Mouse (Mus musculus): ENCODE results near the gene Elf1. TPM values are rescaled to one million over a fixed set of nuclear protein-coding genes. Genes with fewer than 3 reads are reported as not detected.

The Elf1 gene
- polyA plus RNA-seq, 1 experiment, result 27.8 TPM

DNA sequence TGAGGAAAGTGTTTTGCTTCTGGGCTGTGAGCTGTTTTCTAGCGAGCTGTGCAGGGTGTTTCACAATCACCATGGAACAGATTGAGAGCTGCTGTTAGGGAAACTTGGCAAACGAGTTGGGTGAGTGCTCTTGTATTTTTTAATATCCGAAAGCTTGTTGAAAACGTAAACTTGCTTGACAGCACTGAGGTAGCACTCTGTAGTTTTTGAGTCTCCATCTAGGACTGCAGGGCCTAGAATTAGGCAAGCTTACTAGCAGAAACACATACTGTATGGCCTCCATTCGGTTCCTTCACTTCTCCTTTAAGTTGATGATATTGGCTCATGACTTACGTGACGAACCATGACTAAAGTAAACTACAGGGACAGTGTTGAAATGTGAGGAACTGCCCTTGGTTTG, 68.3 kb downstream of the Elf1 start:
- peak overlapping the region; percentile 83 for H3K27ac ChIP-seq (ENCODE audit: insufficient read depth, low read length)
- H3K4me1 ChIP-seq (ENCODE audit: control insufficient read depth, insufficient read depth, low read length), result peaks cover 4% of the 10 kb centered on the region; the same call in 1 of the 2 replicates
- no peak for TF ChIP-seq CTCF (IDR thresholded peaks at IDR 0.05; ENCODE audit: borderline replicate concordance, insufficient read depth, low read length)
- no peak for TF ChIP-seq POLR2A (IDR thresholded peaks at IDR 0.05; ENCODE audit: low read depth, low read length)
- H3K4me3 ChIP-seq (ENCODE audit: insufficient read depth, low read length), result no peak overlapping the region

DNA sequence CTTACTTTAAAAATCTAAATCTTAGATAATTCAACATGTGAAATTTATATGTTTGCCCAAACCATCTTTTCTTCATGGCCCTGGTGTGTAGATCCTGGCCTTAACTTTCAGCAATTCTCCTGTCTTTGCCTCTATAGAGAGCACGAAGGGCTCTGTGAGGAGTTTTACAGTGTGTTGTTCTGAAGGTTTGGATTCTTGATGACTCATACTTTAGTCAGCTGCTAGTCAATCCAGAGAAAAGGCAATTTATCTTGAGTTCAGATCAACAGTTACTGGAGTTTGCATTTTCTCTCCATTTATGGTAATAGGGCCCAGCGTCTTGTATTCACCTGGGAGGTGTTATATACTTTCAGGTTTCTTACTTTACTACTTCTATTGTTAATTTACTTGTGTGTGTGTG, 70.9 kb downstream of the Elf1 start:
- 0 out of 2 replicates have a peak, but pooled peaks have one; percentile 27 for TF ChIP-seq POLR2A (IDR thresholded peaks at IDR 0.05; ENCODE audit: low read depth, low read length)
- TF ChIP-seq CTCF (IDR thresholded peaks at IDR 0.05; ENCODE audit: borderline replicate concordance, insufficient read depth, low read length), result no peak
- Histone ChIP-seq H3K4me1 (ENCODE audit: control insufficient read depth, insufficient read depth, low read length) (peaks cover 7% of the 10 kb centered on the region), H3K27ac (ENCODE audit: insufficient read depth, low read length) (peak overlapping the region; percentile 99)

DNA sequence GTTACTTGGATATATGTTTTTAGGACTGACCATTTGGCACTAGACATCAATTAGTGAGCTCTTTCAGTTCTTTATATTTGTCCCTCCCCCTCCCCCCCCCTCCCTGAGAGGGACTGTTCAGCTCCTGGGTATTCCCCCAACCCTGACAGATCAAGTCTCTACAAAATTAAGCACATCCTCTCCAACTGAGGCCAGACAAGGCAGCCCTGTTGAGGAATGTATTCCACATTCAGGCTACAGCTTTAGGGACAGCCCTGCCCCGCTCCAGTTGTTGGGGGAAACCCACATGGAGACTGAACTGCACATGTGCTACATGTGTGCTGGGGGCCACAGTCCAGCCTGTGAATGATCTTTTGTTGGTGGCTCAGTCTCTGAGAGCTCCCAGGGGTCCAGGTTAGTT, 71.9 kb downstream of the Elf1 start:
- TF ChIP-seq CTCF (IDR thresholded peaks at IDR 0.05; ENCODE audit: borderline replicate concordance, insufficient read depth, low read length), result no peak
- TF ChIP-seq POLR2A (IDR thresholded peaks at IDR 0.05; ENCODE audit: low read depth, low read length), result no peak
- peak overlapping the region; percentile 7 for H3K27ac ChIP-seq (ENCODE audit: insufficient read depth, low read length)
- no peak overlapping the region for H3K4me3 ChIP-seq (ENCODE audit: insufficient read depth, low read length)
- peaks cover 7% of the 10 kb centered on the region for H3K4me1 ChIP-seq (ENCODE audit: control insufficient read depth, insufficient read depth, low read length)

More for the DNA sequence above, 70.9 kb downstream of the Elf1 start:
- H3K4me3 ChIP-seq (ENCODE audit: insufficient read depth, low read length), result no peak overlapping the region

DNA sequence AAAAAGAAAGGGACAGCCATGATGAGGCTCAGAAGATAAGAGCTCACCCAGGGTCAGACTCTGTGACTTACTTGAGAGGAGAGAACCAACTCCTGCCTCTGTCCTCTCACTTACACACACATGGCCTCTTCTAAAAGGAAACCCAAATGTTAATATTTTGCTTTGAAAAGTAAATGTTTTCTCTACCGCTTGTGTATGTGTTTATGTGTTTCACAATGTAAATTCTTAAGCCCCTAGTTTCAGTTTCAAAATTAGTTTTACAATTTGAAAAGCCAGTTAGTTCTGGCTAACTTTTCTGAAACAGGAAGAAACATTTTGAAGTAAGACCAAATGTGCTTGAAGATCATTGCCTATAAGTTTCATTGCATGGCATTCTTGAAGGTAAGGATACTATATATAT, 76.8 kb downstream of the Elf1 start:
- no peak overlapping the region for H3K27ac ChIP-seq (ENCODE audit: insufficient read depth, low read length)
- no peak overlapping the region for H3K4me3 ChIP-seq (ENCODE audit: insufficient read depth, low read length)
- H3K4me1 ChIP-seq (ENCODE audit: control insufficient read depth, insufficient read depth, low read length), result peaks cover 3% of the 10 kb centered on the region
- no peak for TF ChIP-seq CTCF (IDR thresholded peaks at IDR 0.05; ENCODE audit: borderline replicate concordance, insufficient read depth, low read length)
- TF ChIP-seq POLR2A (IDR thresholded peaks at IDR 0.05; ENCODE audit: low read depth, low read length), result no peak

DNA sequence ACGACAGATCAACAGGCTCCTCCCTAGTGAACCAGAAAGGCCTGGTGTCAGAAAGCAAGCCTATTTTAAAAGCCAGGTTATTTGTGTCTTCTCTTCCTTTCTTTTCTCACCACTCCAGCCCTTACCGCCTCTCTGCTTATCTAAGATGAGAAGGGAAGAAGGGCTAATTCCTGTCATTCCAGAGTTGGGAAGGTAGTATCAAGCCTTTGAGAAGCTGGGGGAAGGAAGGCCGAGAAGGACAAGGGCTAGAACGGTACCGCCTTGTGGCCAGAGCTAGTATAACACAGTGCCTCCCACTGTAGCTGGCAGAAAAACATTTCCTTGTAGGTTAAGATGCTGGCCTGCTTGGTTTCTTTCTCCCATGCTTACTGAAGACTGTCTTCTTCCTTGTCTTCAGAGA, 81.8 kb downstream of the Elf1 start:
- H3K4me3 ChIP-seq (ENCODE audit: insufficient read depth, low read length), result no peak overlapping the region
- H3K4me1 ChIP-seq (ENCODE audit: control insufficient read depth, insufficient read depth, low read length), result no peaks in the 10 kb centered on the region
- no peak overlapping the region for H3K27ac ChIP-seq (ENCODE audit: insufficient read depth, low read length)
- no peak for TF ChIP-seq POLR2A (IDR thresholded peaks at IDR 0.05; ENCODE audit: low read depth, low read length)
- peak; percentile 81; the same call in 1 of the 2 replicates for TF ChIP-seq CTCF (IDR thresholded peaks at IDR 0.05; ENCODE audit: borderline replicate concordance, insufficient read depth, low read length)

DNA sequence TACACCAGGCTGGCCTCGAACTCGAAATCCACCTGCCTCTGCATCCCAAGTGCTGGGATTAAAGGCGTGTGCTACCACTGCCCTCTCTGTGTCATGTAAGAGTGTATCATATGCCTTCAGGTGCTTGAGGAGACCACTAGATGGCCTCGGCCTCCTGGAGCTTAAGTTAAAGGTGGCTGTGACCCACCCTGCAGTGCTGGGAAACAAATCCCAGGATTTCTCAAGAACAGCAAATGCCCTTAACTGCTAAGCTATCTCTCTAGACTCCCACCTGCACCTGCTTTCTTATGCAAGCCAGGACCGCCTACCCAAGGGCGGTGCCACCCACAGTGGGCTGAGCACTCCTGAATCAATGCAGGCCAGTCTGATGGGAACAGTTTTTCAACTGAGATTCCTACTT, 83.8 kb downstream of the Elf1 start:
- TF ChIP-seq POLR2A (IDR thresholded peaks at IDR 0.05; ENCODE audit: low read depth, low read length), result no peak
- no peak for TF ChIP-seq CTCF (IDR thresholded peaks at IDR 0.05; ENCODE audit: borderline replicate concordance, insufficient read depth, low read length)
- Histone ChIP-seq H3K4me1 (ENCODE audit: control insufficient read depth, insufficient read depth, low read length) (no peaks in the 10 kb centered on the region), H3K27ac (ENCODE audit: insufficient read depth, low read length) (no peak overlapping the region), H3K4me3 (ENCODE audit: insufficient read depth, low read length) (no peak overlapping the region)

DNA sequence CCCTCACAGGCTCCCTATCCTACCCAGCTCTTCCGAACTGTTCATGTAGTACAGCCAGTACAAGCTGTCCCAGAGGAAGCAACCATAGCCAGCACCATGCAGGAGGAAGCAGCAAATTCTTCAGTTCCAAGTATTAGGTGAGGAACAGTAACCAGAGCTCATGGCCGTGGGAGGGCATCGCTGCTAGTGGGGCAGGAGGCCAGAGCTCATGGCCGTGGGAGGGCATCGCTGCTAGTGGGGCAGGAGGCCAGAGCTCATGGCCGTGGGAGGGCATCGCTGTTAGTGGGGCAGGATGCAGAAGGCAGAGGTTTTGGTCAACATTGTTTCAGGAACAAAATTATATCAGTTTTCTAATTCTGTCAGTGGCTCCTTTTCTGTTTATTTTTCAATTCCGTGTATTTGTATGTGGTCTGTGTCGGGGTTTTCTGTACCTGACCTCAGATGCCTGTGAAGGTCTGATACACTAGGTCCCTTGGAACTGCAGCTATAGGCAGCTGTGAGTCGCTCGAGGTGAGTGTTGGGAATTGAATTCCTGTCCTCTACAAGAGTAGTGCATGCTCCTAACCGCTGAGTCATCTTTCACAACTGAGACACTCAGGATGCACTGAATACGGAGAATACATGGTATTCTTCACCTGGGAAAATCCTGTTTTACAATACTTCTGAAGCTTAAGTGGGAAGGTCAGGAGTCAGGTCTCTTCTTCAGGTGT, 92.6 kb downstream of the Elf1 start:
- Histone ChIP-seq H3K27ac (ENCODE audit: insufficient read depth, low read length) (no peak overlapping the region), H3K4me1 (ENCODE audit: control insufficient read depth, insufficient read depth, low read length) (no peaks in the 10 kb centered on the region), H3K4me3 (ENCODE audit: insufficient read depth, low read length) (no peak overlapping the region)
- TF ChIP-seq POLR2A (IDR thresholded peaks at IDR 0.05; ENCODE audit: low read depth, low read length) (no peak), CTCF (IDR thresholded peaks at IDR 0.05; ENCODE audit: borderline replicate concordance, insufficient read depth, low read length) (no peak)

DNA sequence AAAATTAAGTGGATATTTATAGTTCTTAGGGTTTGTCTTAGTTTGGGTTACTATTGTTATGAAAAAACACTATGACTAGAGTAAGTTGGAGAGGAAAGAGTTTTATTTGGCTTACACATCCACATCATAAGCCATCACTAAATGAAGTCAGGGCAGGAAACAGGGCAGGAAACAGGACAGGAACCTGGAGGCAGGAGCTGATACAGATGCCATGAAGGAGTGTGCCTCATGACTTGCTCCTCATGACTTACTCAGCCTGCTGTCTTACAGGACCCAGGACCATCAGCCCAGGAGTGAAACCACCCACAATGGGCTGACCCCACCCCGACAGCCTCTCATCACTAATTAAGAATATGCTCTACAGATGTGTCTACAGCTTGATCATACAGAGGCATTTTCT, 93.4 kb downstream of the Elf1 start:
- Histone ChIP-seq H3K4me1 (ENCODE audit: control insufficient read depth, insufficient read depth, low read length) (no peaks in the 10 kb centered on the region), H3K4me3 (ENCODE audit: insufficient read depth, low read length) (no peak overlapping the region), H3K27ac (ENCODE audit: insufficient read depth, low read length) (no peak overlapping the region)
- TF ChIP-seq POLR2A (IDR thresholded peaks at IDR 0.05; ENCODE audit: low read depth, low read length), result no peak
- TF ChIP-seq CTCF (IDR thresholded peaks at IDR 0.05; ENCODE audit: borderline replicate concordance, insufficient read depth, low read length), result no peak

DNA sequence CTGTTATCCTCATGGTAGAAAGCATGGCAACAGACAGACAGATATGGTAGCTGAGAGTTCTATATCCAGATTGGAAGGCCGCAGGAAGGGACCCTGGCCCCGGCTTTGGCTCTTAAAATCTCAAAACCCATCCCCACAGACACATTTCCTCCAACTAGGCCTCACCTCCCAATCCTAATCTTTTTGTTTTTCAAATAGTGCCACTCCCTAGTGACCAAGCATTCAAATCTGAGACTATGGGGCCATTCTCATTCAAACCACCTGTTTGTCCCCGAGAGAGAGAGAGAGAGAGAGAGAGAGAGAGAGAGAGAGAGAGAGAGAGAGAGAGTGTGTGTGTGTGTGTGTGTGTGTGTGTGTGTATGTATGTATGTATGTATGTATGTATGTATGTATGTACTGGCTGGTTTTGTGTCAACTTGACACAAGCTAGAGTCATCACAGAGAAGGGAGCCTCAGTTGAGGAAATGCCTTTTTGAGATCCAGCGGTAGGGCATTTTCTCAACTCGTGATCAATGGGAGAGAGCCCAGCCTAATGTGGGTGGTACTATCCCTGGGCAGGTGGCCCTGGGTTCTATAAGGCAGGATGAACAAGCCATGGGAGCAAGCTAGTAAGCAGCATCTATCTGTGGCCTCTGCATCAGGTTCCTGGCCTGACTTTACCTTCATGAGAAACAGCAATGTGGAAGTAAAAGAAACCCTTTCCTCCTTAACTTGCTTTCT, 102.7 kb downstream of the Elf1 start:
- H3K4me1 ChIP-seq (ENCODE audit: control insufficient read depth, insufficient read depth, low read length), result no peaks in the 10 kb centered on the region
- no peak for TF ChIP-seq CTCF (IDR thresholded peaks at IDR 0.05; ENCODE audit: borderline replicate concordance, insufficient read depth, low read length)
- TF ChIP-seq POLR2A (IDR thresholded peaks at IDR 0.05; ENCODE audit: low read depth, low read length), result no peak
- H3K4me3 ChIP-seq (ENCODE audit: insufficient read depth, low read length), result no peak overlapping the region
- no peak overlapping the region for H3K27ac ChIP-seq (ENCODE audit: insufficient read depth, low read length)
